Comparison of ENCODE assay signal across 11 mouse cellular contexts in genomic region chr12:112663716-112664115, GRCm38 (mm10). TPM values are rescaled to one million over a fixed set of nuclear protein-coding genes. Genes with fewer than 3 reads are reported as not detected.
A peak's percentile ranks its signal among the peaks of the same experiment; 100 is the strongest.
DNase-seq lines count a peak whose midpoint lies in the region; ATAC-seq and TF ChIP-seq lines count a peak whose summit lies in the region.
"Had no signal": no experiment of that assay in that cellular context is flagged by ENCODE, and none has a peak within 500 bp of the region (broad histone marks: within the 10 kb centered on the region; RNA-seq: fewer than 3 reads in every experiment).

No protein-coding gene starts in this region.

- no peak overlapping the region for H3K4me3 ChIP-seq in intestine, embryonic 15.5 days (replicated peaks)
- H3K4me3 ChIP-seq in intestine, postnatal 0 days (ENCODE audit: low read depth, low read length) = no peak overlapping the region
- no peak overlapping the region for H3K4me3 ChIP-seq in embryonic facial prominence, embryonic 13.5 days
- peak overlapping the region; percentile 10; the same call in 1 of the 2 replicates for H3K4me3 ChIP-seq in hindbrain, embryonic 10.5 days
- H3K4me3 ChIP-seq in midbrain, embryonic 13.5 days (replicated peaks) = no peak overlapping the region
- no peak overlapping the region for H3K4me3 ChIP-seq in kidney, embryonic 16.5 days (ENCODE audit: low read length)

- WGBS in intestine, embryonic 15.5 days = 80% methylated on average over 12 of the region's 12 CpGs
- 87% methylated on average over 12 of the region's 12 CpGs for WGBS in intestine, postnatal 0 days
- WGBS in embryonic facial prominence, embryonic 13.5 days = 88% methylated on average over 12 of the region's 12 CpGs
- 83% methylated on average over 12 of the region's 12 CpGs for WGBS in hindbrain, embryonic 10.5 days
- WGBS in midbrain, embryonic 13.5 days = 48% methylated on average over 12 of the region's 12 CpGs
- 88% methylated on average over 12 of the region's 12 CpGs for WGBS in kidney, embryonic 16.5 days

- peak overlapping the region; percentile 88; the same call in 1 of the 2 replicates for H3K27ac ChIP-seq in intestine, embryonic 15.5 days
- no peak overlapping the region for H3K27ac ChIP-seq in intestine, postnatal 0 days (ENCODE audit: low read depth, low read length)
- no peak overlapping the region for H3K27ac ChIP-seq in embryonic facial prominence, embryonic 13.5 days
- peak overlapping the region; percentile 89 for H3K27ac ChIP-seq in hindbrain, embryonic 10.5 days
- peak overlapping the region; percentile 94 for H3K27ac ChIP-seq in midbrain, embryonic 13.5 days
- H3K27ac ChIP-seq in kidney, embryonic 16.5 days (ENCODE audit: low read length) = no peak overlapping the region

- no peak overlapping the region for H3K9ac ChIP-seq in intestine, embryonic 15.5 days
- H3K9ac ChIP-seq in intestine, postnatal 0 days (ENCODE audit: low read depth, low read length) = no peak overlapping the region
- H3K9ac ChIP-seq in embryonic facial prominence, embryonic 13.5 days = 0 out of 2 replicates have a peak overlapping the region, but pooled peaks have one; percentile 12
- H3K9ac ChIP-seq in midbrain, embryonic 13.5 days (replicated peaks) = peak overlapping the region; percentile 48
- H3K9ac ChIP-seq in kidney, embryonic 16.5 days (replicated peaks; ENCODE audit: low read length) = no peak overlapping the region
- H3K9ac ChIP-seq: liver, postnatal 0 days had no signal

- H3K27me3 ChIP-seq in intestine, embryonic 15.5 days (replicated peaks) = no peaks in the 10 kb centered on the region
- H3K27me3 ChIP-seq in intestine, postnatal 0 days (replicated peaks; ENCODE audit: control insufficient read depth, insufficient read depth, low read length) = no peaks in the 10 kb centered on the region
- H3K27me3 ChIP-seq in embryonic facial prominence, embryonic 13.5 days = no peaks in the 10 kb centered on the region
- no peaks in the 10 kb centered on the region for H3K27me3 ChIP-seq in hindbrain, embryonic 10.5 days (ENCODE audit: insufficient read depth, poor library complexity, severe bottlenecking)
- H3K27me3 ChIP-seq in midbrain, embryonic 13.5 days = no peaks in the 10 kb centered on the region
- no peaks in the 10 kb centered on the region for H3K27me3 ChIP-seq in kidney, embryonic 16.5 days (ENCODE audit: insufficient read depth, low read length)

- ATAC-seq in intestine, embryonic 15.5 days = no peak
- no peak for ATAC-seq in intestine, postnatal 0 days
- ATAC-seq in embryonic facial prominence, embryonic 13.5 days (ENCODE audit: insufficient number of reproducible peaks, insufficient read depth, low FRiP score, low TSS enrichment, low read depth) = no peak
- ATAC-seq in midbrain, embryonic 13.5 days = no peak; the same call in 1 of the 2 replicates
- no peak for ATAC-seq in kidney, embryonic 16.5 days (ENCODE audit: low FRiP score, low TSS enrichment)
- ATAC-seq: inflammation-experienced regulatory T-cells, adult 6 months; liver, postnatal 0 days had no signal

- no peak for TF ChIP-seq CTCF in intestine, postnatal 0 days (IDR thresholded peaks at IDR 0.05; ENCODE audit: low read depth)

- H3K9me3 ChIP-seq in intestine, embryonic 15.5 days = no peaks in the 10 kb centered on the region
- no peaks in the 10 kb centered on the region for H3K9me3 ChIP-seq in intestine, postnatal 0 days (ENCODE audit: control insufficient read depth)
- no peaks in the 10 kb centered on the region for H3K9me3 ChIP-seq in embryonic facial prominence, embryonic 13.5 days
- H3K9me3 ChIP-seq in hindbrain, embryonic 10.5 days = no peaks in the 10 kb centered on the region
- H3K9me3 ChIP-seq in midbrain, embryonic 13.5 days = no peaks in the 10 kb centered on the region
- no peaks in the 10 kb centered on the region for H3K9me3 ChIP-seq in kidney, embryonic 16.5 days (ENCODE audit: low read length)

- H3K36me3 ChIP-seq in intestine, embryonic 15.5 days = peaks cover 55% of the 10 kb centered on the region
- H3K36me3 ChIP-seq in intestine, postnatal 0 days (ENCODE audit: control insufficient read depth, insufficient read depth) = peaks cover 73% of the 10 kb centered on the region
- H3K36me3 ChIP-seq in embryonic facial prominence, embryonic 13.5 days = peaks cover 94% of the 10 kb centered on the region
- peaks cover 100% of the 10 kb centered on the region for H3K36me3 ChIP-seq in hindbrain, embryonic 10.5 days
- H3K36me3 ChIP-seq in midbrain, embryonic 13.5 days = peaks cover 73% of the 10 kb centered on the region
- H3K36me3 ChIP-seq in kidney, embryonic 16.5 days (ENCODE audit: insufficient read depth, low read length) = peaks cover 46% of the 10 kb centered on the region

- DNase-seq in hindbrain, embryonic 10.5 days (ENCODE audit: low spot score) = no peak
- no peak for DNase-seq in thymus, adult 18-20 months
- no peak for DNase-seq in left cerebral cortex, adult 9 months (ENCODE audit: low spot score in 2 of 2)
- DNase-seq: liver, postnatal 0 days; right cerebral cortex, postnatal 14 days had no signal

- no peak overlapping the region for H3K4me2 ChIP-seq in intestine, embryonic 15.5 days (replicated peaks)
- no peak overlapping the region for H3K4me2 ChIP-seq in intestine, postnatal 0 days (replicated peaks; ENCODE audit: low read depth)
- no peak overlapping the region for H3K4me2 ChIP-seq in embryonic facial prominence, embryonic 13.5 days
- H3K4me2 ChIP-seq in midbrain, embryonic 13.5 days (replicated peaks) = peak overlapping the region; percentile 35
- no peak overlapping the region for H3K4me2 ChIP-seq in kidney, embryonic 16.5 days (replicated peaks; ENCODE audit: low read depth, low read length)

- H3K4me1 ChIP-seq in intestine, embryonic 15.5 days (replicated peaks) = peaks cover 85% of the 10 kb centered on the region
- H3K4me1 ChIP-seq in intestine, postnatal 0 days (replicated peaks; ENCODE audit: control insufficient read depth, insufficient read depth, low read length) = peaks cover 28% of the 10 kb centered on the region
- peaks cover 76% of the 10 kb centered on the region for H3K4me1 ChIP-seq in embryonic facial prominence, embryonic 13.5 days
- peaks cover 87% of the 10 kb centered on the region for H3K4me1 ChIP-seq in hindbrain, embryonic 10.5 days (replicated peaks)
- peaks cover 91% of the 10 kb centered on the region for H3K4me1 ChIP-seq in midbrain, embryonic 13.5 days (replicated peaks)
- H3K4me1 ChIP-seq in kidney, embryonic 16.5 days (ENCODE audit: insufficient read depth, low read length) = peaks cover 75% of the 10 kb centered on the region

RNA-seq across cellular contexts. Expression of gene Akt1, which starts 11.0 kb away (rescaled TPM):
- polyA plus RNA-seq in intestine, embryonic 15.5 days (2015; fragmentation: Nextera tagmentation; extraction: Ambion mirVana) = 128 and 141 TPM in 2 replicates
- 121 and 125 TPM in 2 replicates for polyA plus RNA-seq in intestine, postnatal 0 days (2015; fragmentation: Nextera tagmentation; extraction: Ambion mirVana)
- 49.7 and 60.0 TPM in 2 replicates for polyA plus RNA-seq in embryonic facial prominence, embryonic 13.5 days (2015; fragmentation: Nextera tagmentation; extraction: Ambion mirVana)
- 50.9 and 56.8 TPM in 2 replicates for polyA plus RNA-seq in hindbrain, embryonic 10.5 days (2016; fragmentation: Nextera tagmentation; extraction: Ambion mirVana)
- 55.9 and 61.1 TPM in 2 replicates for polyA plus RNA-seq in midbrain, embryonic 13.5 days (2015; fragmentation: Nextera tagmentation; extraction: Ambion mirVana)
- polyA plus RNA-seq in kidney, embryonic 16.5 days (2015; fragmentation: Nextera tagmentation; extraction: Ambion mirVana) = 49.5 TPM in 2 replicates

RNA-seq across cellular contexts. Expression of gene Zbtb42, which starts 14.9 kb away (rescaled TPM):
- polyA plus RNA-seq in intestine, embryonic 15.5 days (2015; fragmentation: Nextera tagmentation; extraction: Ambion mirVana) = 7.5 and 10.3 TPM in 2 replicates
- 8.1 and 8.3 TPM in 2 replicates for polyA plus RNA-seq in intestine, postnatal 0 days (2015; fragmentation: Nextera tagmentation; extraction: Ambion mirVana)
- 2.3 and 3.1 TPM in 2 replicates for polyA plus RNA-seq in embryonic facial prominence, embryonic 13.5 days (2015; fragmentation: Nextera tagmentation; extraction: Ambion mirVana)
- 7.1 and 10.9 TPM in 2 replicates for polyA plus RNA-seq in hindbrain, embryonic 10.5 days (2016; fragmentation: Nextera tagmentation; extraction: Ambion mirVana)
- 2.8 and 3.3 TPM in 2 replicates for polyA plus RNA-seq in midbrain, embryonic 13.5 days (2015; fragmentation: Nextera tagmentation; extraction: Ambion mirVana)
- 6.4 and 7.0 TPM in 2 replicates for polyA plus RNA-seq in kidney, embryonic 16.5 days (2015; fragmentation: Nextera tagmentation; extraction: Ambion mirVana)

RNA-seq across cellular contexts. Expression of gene Siva1, which starts 19.2 kb away (rescaled TPM):
- polyA plus RNA-seq in intestine, embryonic 15.5 days (2015; fragmentation: Nextera tagmentation; extraction: Ambion mirVana) = 183 and 225 TPM in 2 replicates
- 52.6 and 54.5 TPM in 2 replicates for polyA plus RNA-seq in intestine, postnatal 0 days (2015; fragmentation: Nextera tagmentation; extraction: Ambion mirVana)
- polyA plus RNA-seq in embryonic facial prominence, embryonic 13.5 days (2015; fragmentation: Nextera tagmentation; extraction: Ambion mirVana) = 249 and 252 TPM in 2 replicates
- 281 and 334 TPM in 2 replicates for polyA plus RNA-seq in hindbrain, embryonic 10.5 days (2016; fragmentation: Nextera tagmentation; extraction: Ambion mirVana)
- 83.0 and 96.5 TPM in 2 replicates for polyA plus RNA-seq in midbrain, embryonic 13.5 days (2015; fragmentation: Nextera tagmentation; extraction: Ambion mirVana)
- 273 and 296 TPM in 2 replicates for polyA plus RNA-seq in kidney, embryonic 16.5 days (2015; fragmentation: Nextera tagmentation; extraction: Ambion mirVana)

RNA-seq across cellular contexts. Expression of gene Adssl1, which starts 43.9 kb away (rescaled TPM):
- polyA plus RNA-seq in intestine, embryonic 15.5 days (2015; fragmentation: Nextera tagmentation; extraction: Ambion mirVana) = 2.1 and 2.8 TPM in 2 replicates
- 0.57 and 0.67 TPM in 2 replicates for polyA plus RNA-seq in intestine, postnatal 0 days (2015; fragmentation: Nextera tagmentation; extraction: Ambion mirVana)
- 4.3 and 4.4 TPM in 2 replicates for polyA plus RNA-seq in embryonic facial prominence, embryonic 13.5 days (2015; fragmentation: Nextera tagmentation; extraction: Ambion mirVana)
- polyA plus RNA-seq in hindbrain, embryonic 10.5 days (2016; fragmentation: Nextera tagmentation; extraction: Ambion mirVana) = 3.7 and 5.5 TPM in 2 replicates
- polyA plus RNA-seq in midbrain, embryonic 13.5 days (2015; fragmentation: Nextera tagmentation; extraction: Ambion mirVana) = 1.1 and 1.5 TPM in 2 replicates
- polyA plus RNA-seq in kidney, embryonic 16.5 days (2015; fragmentation: Nextera tagmentation; extraction: Ambion mirVana) = 10.7 and 12.7 TPM in 2 replicates

RNA-seq across cellular contexts. Expression of gene Cep170b, which starts 56.5 kb away (rescaled TPM):
- polyA plus RNA-seq in intestine, embryonic 15.5 days (2015; fragmentation: Nextera tagmentation; extraction: Ambion mirVana) = 20.1 and 22.4 TPM in 2 replicates
- polyA plus RNA-seq in intestine, postnatal 0 days (2015; fragmentation: Nextera tagmentation; extraction: Ambion mirVana) = 12.7 and 13.4 TPM in 2 replicates
- 13.8 and 16.7 TPM in 2 replicates for polyA plus RNA-seq in embryonic facial prominence, embryonic 13.5 days (2015; fragmentation: Nextera tagmentation; extraction: Ambion mirVana)
- 6.7 and 8.7 TPM in 2 replicates for polyA plus RNA-seq in hindbrain, embryonic 10.5 days (2016; fragmentation: Nextera tagmentation; extraction: Ambion mirVana)
- 20.2 and 22.0 TPM in 2 replicates for polyA plus RNA-seq in midbrain, embryonic 13.5 days (2015; fragmentation: Nextera tagmentation; extraction: Ambion mirVana)
- 15.7 and 17.5 TPM in 2 replicates for polyA plus RNA-seq in kidney, embryonic 16.5 days (2015; fragmentation: Nextera tagmentation; extraction: Ambion mirVana)

Comparison
In these comparisons a context has a peak if more than half of its experiments do, and no peak if none do; other contexts are left out.
1. H3K27ac ChIP-seq: peak in intestine, embryonic 15.5 days (single experiment), hindbrain, embryonic 10.5 days (single experiment) and midbrain, embryonic 13.5 days (single experiment); none in intestine, postnatal 0 days (single experiment), embryonic facial prominence, embryonic 13.5 days (single experiment) and kidney, embryonic 16.5 days (single experiment).
2. H3K9ac ChIP-seq: peak in embryonic facial prominence, embryonic 13.5 days (single experiment) and midbrain, embryonic 13.5 days (single experiment); none in intestine, embryonic 15.5 days (single experiment), intestine, postnatal 0 days (single experiment) and kidney, embryonic 16.5 days (single experiment).